Mouse (Mus musculus) layer of hippocampus, adult 8-10 months (tissue): ENCODE results near the gene Slc25a27. TPM values are rescaled to one million over a fixed set of nuclear protein-coding genes. Genes with fewer than 3 reads are reported as not detected.

Experiments
- total RNA-seq, 4 experiments: library from RNA; stranded (reverse); gene quantifications; 2 replicates each; pipeline ENCODE4 v1.2.4; 2022

Gene Slc25a27
- total RNA-seq, 4 experiments from 2014 or later, result 33.2 to 50.6 (median 39.7) TPM

Other genes with a start within 250 kb of the Slc25a27 start
- not detected for gene Mep1a, start 164.4 kb downstream of the Slc25a27 start, total RNA-seq
- under 1 TPM in 3 of 4 experiments, not detected in 1; 0.37 to 0.85 (median 0.84) TPM for gene Ankrd66, start 123.6 kb downstream of the Slc25a27 start, total RNA-seq
- 100 to 1,000 TPM; 106 to 115 (median 112) TPM for gene Pla2g7, start 99.1 kb downstream of the Slc25a27 start, total RNA-seq
- under 1 TPM; 0.29 to 0.92 (median 0.41) TPM for gene Tdrd6, start 36.9 kb downstream of the Slc25a27 start, total RNA-seq
- gene Cyp39a1, start 211 bp upstream of the Slc25a27 start, total RNA-seq, result 1 to 10 TPM in 2 of 4 experiments, under 1 TPM in 2; 0.61 to 1.5 (median 1.1) TPM
- gene Rcan2, start 134.1 kb upstream of the Slc25a27 start, total RNA-seq, result 100 to 1,000 TPM in 2 of 4 experiments, 10 to 100 TPM in 2; 96.1 to 102 (median 98.4) TPM